Comparison of ENCODE assay signal across 8 mouse cellular contexts in the genomic region with DNA sequence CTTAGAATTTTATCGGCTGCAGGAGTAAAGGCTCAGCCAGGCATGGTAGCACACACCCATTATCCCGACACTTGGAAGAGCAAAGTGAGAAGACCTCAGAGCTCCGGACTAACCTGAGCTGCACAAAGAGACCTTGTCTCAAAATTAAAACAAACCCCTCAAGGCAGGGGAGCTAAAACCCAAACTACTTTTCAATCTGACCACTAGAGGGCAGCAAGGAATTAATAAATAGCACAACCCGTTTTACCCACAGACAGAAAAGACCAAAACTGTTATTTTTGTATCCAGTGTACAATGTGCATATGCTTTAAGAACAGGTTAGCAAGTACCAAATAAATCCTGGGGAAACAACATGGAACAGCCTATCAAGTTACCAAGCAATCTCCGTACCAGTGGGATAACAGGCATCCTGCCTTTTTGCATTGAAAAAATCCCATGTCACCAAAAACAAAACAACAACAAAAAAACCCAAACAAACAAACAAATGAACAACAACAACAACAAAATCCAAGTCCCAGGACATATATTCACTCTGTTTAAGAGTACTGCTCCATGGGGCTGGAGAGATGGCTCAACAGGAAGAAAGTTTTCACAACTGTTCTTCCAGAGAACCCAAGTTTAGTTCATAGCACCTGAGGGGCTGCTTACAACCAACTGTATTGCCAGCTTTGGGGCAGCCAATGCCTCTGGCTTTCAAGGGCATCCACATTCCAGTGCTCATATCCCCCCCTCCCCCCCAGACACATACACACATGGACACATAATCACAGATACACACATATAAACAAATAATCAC. TPM values are rescaled to one million over a fixed set of nuclear protein-coding genes. Genes with fewer than 3 reads are reported as not detected.
DNase-seq lines count a peak whose midpoint lies in the region; ATAC-seq and TF ChIP-seq lines count a peak whose summit lies in the region.

No protein-coding gene starts in this region.

- no peaks in the 10 kb centered on the region for H3K27me3 ChIP-seq in limb, embryonic 11.5 days (ENCODE audit: control insufficient read depth, insufficient read depth, low read length)
- H3K27me3 ChIP-seq in limb, embryonic 10.5 days (ENCODE audit: low read depth, poor library complexity, severe bottlenecking) = no peaks in the 10 kb centered on the region
- H3K27me3 ChIP-seq in cerebellum, adult 2 months (ENCODE audit: control insufficient read depth, insufficient read depth, low read length) = no peaks in the 10 kb centered on the region
- no peaks in the 10 kb centered on the region for H3K27me3 ChIP-seq in intestine, embryonic 15.5 days (replicated peaks)

- H3K4me1 ChIP-seq in limb, embryonic 11.5 days (ENCODE audit: control insufficient read depth, insufficient read depth, low read length) = peaks cover 6% of the 10 kb centered on the region; the same call in 1 of the 2 replicates
- peaks cover 4% of the 10 kb centered on the region; the same call in 1 of the 2 replicates for H3K4me1 ChIP-seq in limb, embryonic 10.5 days
- no peaks in the 10 kb centered on the region for H3K4me1 ChIP-seq in cerebellum, adult 2 months (ENCODE audit: control insufficient read depth, insufficient read depth, low read length)
- 0 out of 2 replicates have a peak, but pooled peaks cover 2% of the 10 kb centered on the region for H3K4me1 ChIP-seq in intestine, embryonic 15.5 days (replicated peaks)

- WGBS in limb, embryonic 11.5 days = 52% methylated on average over 5 of the region's 5 CpGs
- 53% methylated on average over 5 of the region's 5 CpGs for WGBS in limb, embryonic 10.5 days
- 42% methylated on average over 5 of the region's 5 CpGs for WGBS in cerebellum, adult 2 months
- 38% methylated on average over 5 of the region's 5 CpGs for WGBS in intestine, embryonic 15.5 days

- H3K9me3 ChIP-seq in limb, embryonic 11.5 days (ENCODE audit: control insufficient read depth, low read length) = no peaks in the 10 kb centered on the region
- no peaks in the 10 kb centered on the region for H3K9me3 ChIP-seq in limb, embryonic 10.5 days (replicated peaks)
- no peaks in the 10 kb centered on the region for H3K9me3 ChIP-seq in intestine, embryonic 15.5 days

- no peak overlapping the region for H3K9ac ChIP-seq in limb, embryonic 11.5 days (ENCODE audit: low read length)
- H3K9ac ChIP-seq in intestine, embryonic 15.5 days = no peak overlapping the region

- H3K27ac ChIP-seq in limb, embryonic 11.5 days (replicated peaks; ENCODE audit: low read depth, low read length) = no peak overlapping the region
- H3K27ac ChIP-seq in limb, embryonic 10.5 days = no peak overlapping the region
- H3K27ac ChIP-seq in cerebellum, adult 2 months (ENCODE audit: insufficient read depth, low read length) = no peak overlapping the region
- no peak overlapping the region for H3K27ac ChIP-seq in intestine, embryonic 15.5 days

- H3K36me3 ChIP-seq in limb, embryonic 11.5 days (ENCODE audit: control insufficient read depth, insufficient read depth, low read length) = no peaks in the 10 kb centered on the region
- H3K36me3 ChIP-seq in limb, embryonic 10.5 days = peaks cover 54% of the 10 kb centered on the region
- H3K36me3 ChIP-seq in intestine, embryonic 15.5 days = no peaks in the 10 kb centered on the region

- peak; percentile 47; the same call in 1 of the 2 replicates for TF ChIP-seq CTCF in cerebellum, adult 2 months (IDR thresholded peaks at IDR 0.05; ENCODE audit: borderline replicate concordance, insufficient read depth, low read depth, low read length)

- ATAC-seq in limb, embryonic 11.5 days (ENCODE audit: insufficient number of reproducible peaks, low FRiP score, low TSS enrichment, low read depth) = peak; percentile 13; the same call in 1 of the 2 replicates
- peak; percentile 54 for ATAC-seq in intestine, embryonic 15.5 days

- peak; percentile 22 for DNase-seq in cerebellum, adult 11 months
- no peak for DNase-seq in cerebellum, postnatal 4 days (ENCODE audit: low spot score in 2 of 2)
- DNase-seq in limb, embryonic 11.5 days (ENCODE audit: low spot score) = no peak
- DNase-seq in limb, embryonic 10.5 days (ENCODE audit: low spot score) = no peak
- DNase-seq in cerebellum, adult 2 months = peak; percentile 16 to 56
- DNase-seq in retina, postnatal 1 day = peak; percentile 76
- DNase-seq in adrenal gland, postnatal 25 days = no peak

- H3K4me3 ChIP-seq in limb, embryonic 11.5 days (ENCODE audit: low read depth, low read length) = no peak overlapping the region
- no peak overlapping the region for H3K4me3 ChIP-seq in limb, embryonic 10.5 days
- no peak overlapping the region for H3K4me3 ChIP-seq in cerebellum, adult 2 months (replicated peaks; ENCODE audit: insufficient read depth, low read depth, low read length)
- no peak overlapping the region for H3K4me3 ChIP-seq in intestine, embryonic 15.5 days (replicated peaks)

- TF ChIP-seq POLR2A in cerebellum, adult 2 months (IDR thresholded peaks at IDR 0.05; ENCODE audit: borderline replicate concordance, insufficient read depth, low read length) = no peak

- no peak overlapping the region for H3K4me2 ChIP-seq in limb, embryonic 11.5 days (ENCODE audit: low read depth, severe bottlenecking)
- H3K4me2 ChIP-seq in intestine, embryonic 15.5 days (replicated peaks) = no peak overlapping the region

RNA-seq across cellular contexts. Expression of a gene that starts 53.1 kb away (rescaled TPM):
- polyA plus RNA-seq in limb, embryonic 11.5 days (2014; fragmentation: Nextera tagmentation; extraction: Ambion mirVana) = 123 and 124 TPM in 2 replicates
- polyA plus RNA-seq in limb, embryonic 10.5 days (2016; fragmentation: Nextera tagmentation; extraction: Ambion mirVana) = 94.6 and 120 TPM in 2 replicates
- polyA plus RNA-seq in cerebellum, adult 2 months (2012; rRNA removed) = 36.9 and 39.9 TPM in 2 replicates
- polyA plus RNA-seq in intestine, embryonic 15.5 days (2015; fragmentation: Nextera tagmentation; extraction: Ambion mirVana) = 38.2 and 39.6 TPM in 2 replicates
- 2.3 and 2.4 TPM in 2 replicates for total RNA-seq in adrenal gland, postnatal 25 days (2021)

Comparison
In these comparisons a context has a peak if more than half of its experiments do, and no peak if none do; other contexts are left out.
1. DNase-seq: peak in cerebellum, adult 11 months (single experiment), cerebellum, adult 2 months (2 of 2) and retina, postnatal 1 day (single experiment); none in cerebellum, postnatal 4 days (0 of 2), limb, embryonic 11.5 days (single experiment), limb, embryonic 10.5 days (single experiment) and adrenal gland, postnatal 25 days (single experiment).